Mouse (Mus musculus) MEL (cell line): Measurements from ENCODE around the gene Cmas.

Experiments
- CHD2 ChIP-seq: IDR thresholded peaks from 2 replicates; pipeline ENCODE4 v1.6.1; 2011; ENCODE audit warnings: low read length, improper control_type of control experiment
- CTCF ChIP-seq, 3 experiments: IDR thresholded peaks in 2 of 3; conservative IDR thresholded peaks in 1 of 3; 2 replicates each; pipeline ENCODE4 v1.5.1; 2011 to 2012; ENCODE audit warnings: low read length in 3 of 3, low read depth in 2 of 3, mild to moderate bottlenecking in 2 of 3, improper control_type of control experiment in 1 of 3, inconsistent platforms in 1 of 3, mixed read lengths in 1 of 3, moderate library complexity in 1 of 3; ENCODE audit not compliant: control insufficient read depth in 1 of 3, insufficient read depth in 1 of 3, poor library complexity in 1 of 3, severe bottlenecking in 1 of 3
- E2F4 ChIP-seq: IDR thresholded peaks from 2 replicates; pipeline ENCODE4 v1.6.1; 2011; ENCODE audit warnings: low read depth, low read length, improper control_type of control experiment, borderline replicate concordance
- EP300 ChIP-seq, 2 experiments: IDR thresholded peaks; 2 replicates each; pipeline ENCODE4 v1.6.1; 2011; ENCODE audit warnings: improper control_type of control experiment in 2 of 2, low read length in 2 of 2, low read depth in 1 of 2, mild to moderate bottlenecking in 1 of 2
- JUND ChIP-seq: IDR thresholded peaks from 2 replicates; pipeline ENCODE4 v1.6.1; 2011; ENCODE audit warnings: low read depth, mild to moderate bottlenecking, improper control_type of control experiment, low read length
- NRF1 ChIP-seq: IDR thresholded peaks from 2 replicates; pipeline ENCODE4 v1.6.1; 2014; ENCODE audit warnings: low read depth, mild to moderate bottlenecking, inconsistent platforms, low read length, improper control_type of control experiment, moderate library complexity; ENCODE audit not compliant: poor library complexity, insufficient read depth, severe bottlenecking
- POLR2A ChIP-seq, 2 experiments: IDR thresholded peaks; 2 replicates each; pipeline ENCODE4 v1.6.1; 2011 to 2012; ENCODE audit warnings: low read length in 2 of 2, mild to moderate bottlenecking in 2 of 2, control low read depth in 1 of 2, improper control_type of control experiment in 1 of 2, low read depth in 1 of 2, moderate library complexity in 1 of 2; ENCODE audit not compliant: control insufficient read depth in 1 of 2, insufficient read depth in 1 of 2, poor library complexity in 1 of 2
- POLR2AphosphoS5 ChIP-seq: IDR thresholded peaks from 2 replicates; pipeline ENCODE4 v1.6.1; 2012; ENCODE audit warnings: low read depth, borderline replicate concordance, mild to moderate bottlenecking, inconsistent platforms, low read length, moderate library complexity, mixed read lengths
- RAD21 ChIP-seq: IDR thresholded peaks from 2 replicates; pipeline ENCODE4 v1.6.1; 2011; ENCODE audit warnings: mild to moderate bottlenecking, low read depth, low read length, improper control_type of control experiment
- TBP ChIP-seq: IDR thresholded peaks from 2 replicates; pipeline ENCODE4 v1.8.0; 2011; ENCODE audit warnings: low read depth, low read length, improper control_type of control experiment
- TCF12 ChIP-seq: IDR thresholded peaks from 2 replicates; pipeline ENCODE4 v1.6.1; 2014; ENCODE audit warnings: low read depth, mild to moderate bottlenecking, inconsistent platforms, low read length, improper control_type of control experiment, moderate library complexity
- UBTF ChIP-seq: IDR thresholded peaks from 2 replicates; pipeline ENCODE4 v1.6.1; 2012; ENCODE audit warnings: low read depth, mild to moderate bottlenecking, inconsistent platforms, low read length, improper control_type of control experiment, moderate library complexity, borderline replicate concordance; ENCODE audit not compliant: insufficient read depth
- USF1 ChIP-seq: IDR thresholded peaks from 2 replicates; pipeline ENCODE4 v1.6.1; 2014; ENCODE audit warnings: low read depth, mild to moderate bottlenecking, inconsistent platforms, low read length, improper control_type of control experiment, moderate library complexity
- ZMIZ1 ChIP-seq: IDR thresholded peaks from 2 replicates; pipeline ENCODE4 v1.6.1; 2012; ENCODE audit warnings: low read depth, mild to moderate bottlenecking, inconsistent platforms, low read length, improper control_type of control experiment, moderate library complexity

DNA sequence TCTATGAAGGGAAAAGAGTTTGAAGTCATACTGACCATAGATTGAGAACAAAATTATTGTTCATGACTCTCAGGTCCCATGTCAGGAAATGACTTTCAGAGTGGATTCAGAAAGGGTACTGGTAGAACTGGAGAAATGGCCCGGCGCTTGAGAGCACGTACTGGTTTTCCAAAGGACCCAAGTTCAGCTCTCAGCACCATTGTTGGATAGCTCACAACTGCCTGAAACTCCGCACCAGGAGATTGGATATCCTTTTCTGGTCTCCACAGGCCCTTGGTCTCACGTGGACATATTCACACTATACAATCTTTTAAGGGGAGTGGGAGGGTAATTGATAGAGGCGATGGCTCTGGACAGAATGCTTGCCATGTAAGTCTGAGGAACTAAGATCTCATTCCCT lies 1.5 kb downstream of the Cmas start:
- TF ChIP-seq USF1, result no peak
- no peak for TF ChIP-seq CTCF (IDR thresholded peaks at IDR 0.05 in 2 of 3, conservative IDR thresholded peaks at IDR 0.05 in 1 of 3; ENCODE audit: control insufficient read depth in 1 of 3, insufficient read depth in 1 of 3, low read depth in 2 of 3, low read length in 3 of 3, poor library complexity in 1 of 3, severe bottlenecking in 1 of 3)
- no peak for TF ChIP-seq POLR2A (IDR thresholded peaks at IDR 0.05; ENCODE audit: control insufficient read depth in 1 of 2, insufficient read depth in 1 of 2, low read depth in 1 of 2, low read length in 2 of 2, poor library complexity in 1 of 2)
- no peak for TF ChIP-seq POLR2AphosphoS5
- no peak for TF ChIP-seq EP300 (IDR thresholded peaks at IDR 0.05; ENCODE audit: low read depth in 1 of 2, low read length in 2 of 2)
- no peak for TF ChIP-seq RAD21
- TF ChIP-seq TCF12, result no peak
- TF ChIP-seq TBP, result no peak
- no peak for TF ChIP-seq NRF1
- TF ChIP-seq E2F4, result no peak
- TF ChIP-seq ZMIZ1, result no peak
- no peak for TF ChIP-seq JUND
- TF ChIP-seq CHD2, result no peak
- TF ChIP-seq UBTF, result no peak
